Mouse (Mus musculus): ENCODE measurements at regions not wholly inside any gene's neighbourhood (a gene's known extent, or its start where the extent isn't known, plus 50 kb on each side); places are given as distances from the start of the nearest gene placed in this dataset.
"Not testable (repeated sequence)": the region's sequence is repeated elsewhere in the genome, so short reads cannot be mapped to it uniquely, and the experiment has no call there.

DNA sequence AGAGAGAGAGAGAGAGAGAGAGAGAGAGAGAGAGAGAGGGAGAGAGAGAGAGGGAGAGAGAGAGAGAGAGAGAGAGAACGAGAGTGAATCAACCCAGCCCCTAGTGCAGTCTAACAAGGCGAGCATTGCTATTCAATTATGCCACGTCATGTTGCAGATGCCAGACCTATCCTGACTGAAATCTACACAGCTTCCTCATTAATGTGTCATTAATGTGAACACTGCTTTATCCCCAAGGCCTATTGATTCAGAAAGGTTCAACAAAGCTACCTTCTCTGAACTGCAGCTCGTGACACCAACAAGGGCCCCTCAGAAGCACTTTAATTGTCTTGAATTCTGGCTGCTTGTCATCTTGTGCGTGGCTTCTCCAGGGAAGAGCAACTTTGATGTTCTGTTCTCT, 457.4 kb downstream of the Tcerg1l start:
- DNase-seq (ENCODE audit: low read depth), result peak; percentile 67
- TF ChIP-seq POLR2A (IDR thresholded peaks at IDR 0.05; ENCODE audit: borderline replicate concordance, extremely low read depth, insufficient read depth, insufficient read length, poor library complexity, severe bottlenecking) (no peak), CTCF (IDR thresholded peaks at IDR 0.05; ENCODE audit: borderline replicate concordance, extremely low read depth, insufficient read depth, insufficient read length) (no peak)

DNA sequence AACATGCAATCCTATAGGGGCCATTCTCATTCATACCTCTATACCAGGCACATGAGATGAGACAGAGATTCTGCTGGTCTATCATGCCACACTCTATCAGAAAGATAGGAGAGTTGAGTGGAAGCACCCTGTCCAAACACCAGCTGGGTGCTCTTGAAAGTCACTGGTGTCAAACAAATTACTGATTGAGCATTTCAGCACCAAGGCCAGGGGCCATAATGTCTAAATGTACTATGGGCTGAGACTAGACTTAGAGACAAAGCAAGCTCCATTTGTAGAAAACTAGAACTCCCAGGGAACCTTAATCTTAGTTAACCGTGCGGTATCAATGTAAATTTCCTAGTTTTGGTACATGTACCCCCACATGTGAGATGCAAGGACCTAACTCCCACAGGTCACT, 452.5 kb downstream of the Tcerg1l start:
- TF ChIP-seq CTCF (IDR thresholded peaks at IDR 0.05; ENCODE audit: borderline replicate concordance, extremely low read depth, insufficient read depth, insufficient read length) (no peak), POLR2A (IDR thresholded peaks at IDR 0.05; ENCODE audit: borderline replicate concordance, extremely low read depth, insufficient read depth, insufficient read length, poor library complexity, severe bottlenecking) (no peak)
- no peak for DNase-seq (ENCODE audit: low read depth)

DNA sequence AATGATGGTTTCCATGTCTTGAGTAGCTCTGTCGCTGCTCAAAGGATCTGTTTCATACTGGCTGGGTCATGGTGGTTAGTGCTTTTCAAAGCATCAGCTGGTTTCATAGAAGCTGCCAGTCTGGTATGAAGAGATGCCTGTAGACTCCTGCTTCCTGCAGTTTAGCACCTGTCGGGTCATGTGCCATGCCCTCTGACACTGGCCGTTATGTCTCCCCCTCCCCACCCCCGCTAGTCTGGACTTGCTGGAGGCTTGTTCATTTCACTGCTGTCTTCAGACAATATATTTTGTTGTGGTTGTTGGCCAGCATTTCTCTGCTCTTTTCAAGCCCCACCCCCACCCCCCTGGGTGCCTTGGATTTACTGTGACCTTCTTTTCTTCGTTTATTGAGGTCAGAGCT, 450.1 kb downstream of the Tcerg1l start:
- no peak for DNase-seq (ENCODE audit: low read depth)
- no peak for TF ChIP-seq CTCF (IDR thresholded peaks at IDR 0.05; ENCODE audit: borderline replicate concordance, extremely low read depth, insufficient read depth, insufficient read length)
- no peak for TF ChIP-seq POLR2A (IDR thresholded peaks at IDR 0.05; ENCODE audit: borderline replicate concordance, extremely low read depth, insufficient read depth, insufficient read length, poor library complexity, severe bottlenecking)

DNA sequence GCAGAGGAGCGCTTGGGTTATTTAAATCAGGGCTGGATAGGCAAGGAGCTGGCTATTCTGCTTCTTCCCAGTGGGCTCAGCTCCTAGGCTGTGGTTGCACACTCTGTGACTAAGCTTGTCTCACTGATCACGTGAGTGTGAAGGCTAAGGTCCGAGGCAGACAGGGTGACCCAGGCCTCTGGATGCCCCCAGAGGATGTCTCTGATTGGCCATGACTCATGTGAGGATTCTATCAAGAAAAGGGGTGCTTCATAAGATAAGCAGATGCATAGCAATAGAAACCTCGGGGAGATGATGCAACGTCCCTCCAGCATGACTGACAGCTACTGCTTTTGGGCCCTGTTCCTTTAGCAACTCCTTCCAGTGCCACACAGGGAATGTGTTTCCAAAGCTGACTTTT, 440.2 kb downstream of the Tcerg1l start:
- DNase-seq (ENCODE audit: low read depth), result no peak
- TF ChIP-seq CTCF (IDR thresholded peaks at IDR 0.05; ENCODE audit: borderline replicate concordance, extremely low read depth, insufficient read depth, insufficient read length) (no peak), POLR2A (IDR thresholded peaks at IDR 0.05; ENCODE audit: borderline replicate concordance, extremely low read depth, insufficient read depth, insufficient read length, poor library complexity, severe bottlenecking) (no peak)

DNA sequence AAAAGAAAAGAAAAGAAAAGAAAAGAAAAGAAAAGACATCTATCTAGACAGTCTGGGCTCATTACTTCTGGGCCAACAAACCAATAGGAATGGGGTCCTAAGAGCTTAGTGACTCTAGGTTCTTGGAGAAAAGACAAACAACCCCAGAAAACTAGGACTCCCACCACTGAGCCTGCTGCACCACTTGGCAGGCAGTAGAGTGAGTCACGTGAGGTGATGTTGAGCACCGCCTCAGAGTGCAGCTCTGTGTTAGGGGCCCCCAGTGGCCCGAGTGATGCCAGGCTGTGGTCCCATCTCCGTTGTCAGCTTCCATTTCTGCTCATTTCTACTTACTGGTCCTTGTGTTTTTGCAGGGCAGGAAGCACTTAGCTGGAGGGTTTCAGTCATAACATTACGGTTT, 439.7 kb downstream of the Tcerg1l start:
- DNase-seq (ENCODE audit: low read depth), result no peak
- TF ChIP-seq CTCF (IDR thresholded peaks at IDR 0.05; ENCODE audit: borderline replicate concordance, extremely low read depth, insufficient read depth, insufficient read length) (no peak), POLR2A (IDR thresholded peaks at IDR 0.05; ENCODE audit: borderline replicate concordance, extremely low read depth, insufficient read depth, insufficient read length, poor library complexity, severe bottlenecking) (no peak)

DNA sequence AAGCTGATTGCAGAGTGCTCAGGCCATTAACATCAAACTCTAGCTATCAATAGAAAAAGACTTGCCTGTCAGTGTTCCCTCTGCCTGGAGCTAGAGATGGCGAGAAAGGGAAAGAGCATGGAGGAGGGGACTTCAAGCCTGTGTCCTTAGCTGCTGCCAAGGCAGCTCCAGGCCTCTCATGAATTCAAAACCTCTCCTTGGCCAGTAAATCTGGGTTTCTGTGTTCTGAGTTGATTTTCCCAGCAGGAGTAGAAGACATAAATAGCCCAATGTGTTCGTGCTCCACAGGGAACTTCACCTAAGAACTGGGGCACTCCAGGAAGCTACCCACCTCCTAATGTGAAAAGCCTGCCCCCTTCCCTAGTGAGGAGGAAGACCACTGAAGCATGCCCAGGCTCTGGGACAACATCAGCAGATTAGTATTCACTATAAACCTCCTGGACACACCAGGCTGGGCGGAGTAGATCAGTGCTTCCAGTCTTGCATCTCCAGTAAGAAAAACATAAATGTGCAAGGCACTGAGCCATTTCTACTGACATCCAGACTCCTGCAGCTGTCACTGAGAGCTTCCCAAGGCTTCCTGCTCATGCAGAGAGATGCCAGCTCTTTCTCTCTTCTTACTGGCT, 433.9 kb downstream of the Tcerg1l start:
- no peak for TF ChIP-seq CTCF (IDR thresholded peaks at IDR 0.05; ENCODE audit: borderline replicate concordance, extremely low read depth, insufficient read depth, insufficient read length)
- TF ChIP-seq POLR2A (IDR thresholded peaks at IDR 0.05; ENCODE audit: borderline replicate concordance, extremely low read depth, insufficient read depth, insufficient read length, poor library complexity, severe bottlenecking), result no peak
- peak; percentile 20 for DNase-seq (ENCODE audit: low read depth)

DNA sequence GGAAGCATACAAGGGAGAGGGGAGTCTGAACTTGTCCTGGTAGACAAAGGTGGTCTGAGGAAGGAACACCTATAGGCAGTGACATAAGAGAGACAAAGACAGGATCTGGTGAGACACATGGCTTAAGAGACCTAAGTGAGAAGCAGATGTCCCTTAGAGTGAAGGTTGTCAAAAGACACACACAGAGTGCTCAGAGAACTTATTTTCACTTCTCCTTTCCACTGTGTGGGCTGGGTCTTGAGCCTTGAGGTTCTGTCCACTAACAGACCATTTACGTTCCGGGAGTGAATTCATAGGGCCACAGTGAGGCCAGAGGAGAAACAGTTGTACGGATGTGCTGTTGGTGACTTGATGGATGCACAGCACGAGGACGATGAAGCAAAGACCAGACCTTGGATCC, 422.8 kb downstream of the Tcerg1l start:
- TF ChIP-seq CTCF (IDR thresholded peaks at IDR 0.05; ENCODE audit: borderline replicate concordance, extremely low read depth, insufficient read depth, insufficient read length) (no peak), POLR2A (IDR thresholded peaks at IDR 0.05; ENCODE audit: borderline replicate concordance, extremely low read depth, insufficient read depth, insufficient read length, poor library complexity, severe bottlenecking) (no peak)

DNA sequence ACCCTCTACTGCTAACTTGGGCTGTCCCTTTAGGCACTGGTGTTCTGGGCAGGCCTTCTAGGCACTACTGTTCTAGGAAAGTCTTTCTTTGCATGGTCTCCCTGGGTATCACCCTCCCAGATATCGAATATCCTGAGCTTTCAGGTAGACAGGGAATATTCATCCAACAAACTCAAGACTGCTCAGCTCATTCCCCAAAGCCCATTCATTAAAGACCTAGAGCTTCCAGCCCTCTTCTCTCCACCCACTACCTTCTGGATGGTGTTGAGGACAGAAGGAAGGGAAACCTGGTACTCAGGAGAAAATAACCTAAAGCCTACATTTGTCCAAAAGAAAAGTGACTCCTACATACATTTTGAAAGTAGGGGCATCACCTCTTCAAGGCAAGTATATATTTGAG, 420.0 kb downstream of the Tcerg1l start:
- DNase-seq (ENCODE audit: low read depth), result no peak
- no peak for TF ChIP-seq CTCF (IDR thresholded peaks at IDR 0.05; ENCODE audit: borderline replicate concordance, extremely low read depth, insufficient read depth, insufficient read length)
- no peak for TF ChIP-seq POLR2A (IDR thresholded peaks at IDR 0.05; ENCODE audit: borderline replicate concordance, extremely low read depth, insufficient read depth, insufficient read length, poor library complexity, severe bottlenecking)

More for the DNA sequence above, 422.8 kb downstream of the Tcerg1l start:
- no peak for DNase-seq (ENCODE audit: low read depth)

DNA sequence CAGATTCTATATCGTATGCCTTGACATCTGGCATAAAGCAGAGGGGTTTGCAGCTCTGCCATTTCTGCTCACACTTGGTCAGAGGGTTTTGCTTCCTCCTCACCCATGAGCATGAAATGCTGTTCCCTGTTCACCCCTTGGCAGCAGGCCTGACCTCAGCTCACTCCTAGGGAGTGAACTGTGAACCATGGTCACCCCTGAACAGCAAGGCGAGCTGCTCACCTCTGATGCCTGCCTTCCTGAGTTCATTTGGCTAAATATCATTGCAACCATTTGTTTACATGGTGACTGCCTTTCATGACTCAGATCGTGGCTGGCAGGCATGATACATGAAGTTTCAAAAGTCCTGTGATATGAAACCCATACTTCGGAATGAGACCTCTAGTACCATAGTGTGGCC, 418.2 kb downstream of the Tcerg1l start:
- TF ChIP-seq CTCF (IDR thresholded peaks at IDR 0.05; ENCODE audit: borderline replicate concordance, extremely low read depth, insufficient read depth, insufficient read length) (no peak), POLR2A (IDR thresholded peaks at IDR 0.05; ENCODE audit: borderline replicate concordance, extremely low read depth, insufficient read depth, insufficient read length, poor library complexity, severe bottlenecking) (no peak)
- DNase-seq (ENCODE audit: low read depth), result no peak

DNA sequence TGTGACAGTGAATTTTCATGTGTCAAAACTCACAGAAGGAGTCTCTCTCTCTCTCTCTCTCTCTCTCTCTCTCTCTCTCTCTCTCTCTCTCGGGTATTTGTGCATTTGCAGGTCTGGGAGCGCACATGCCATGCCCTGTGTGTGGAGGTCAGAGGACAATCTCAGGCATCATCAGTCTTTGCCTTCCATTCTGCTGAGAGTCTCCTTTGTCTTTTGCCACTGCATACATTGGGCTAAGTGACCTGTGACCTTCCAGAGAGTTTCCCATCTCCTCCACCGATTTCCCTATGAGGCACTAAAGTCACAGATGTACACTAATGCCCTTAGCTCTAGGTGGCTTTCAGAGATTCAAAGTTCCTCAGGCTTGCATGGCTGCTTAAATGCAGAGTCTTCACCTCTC, 391.7 kb downstream of the Tcerg1l start:
- TF ChIP-seq CTCF (IDR thresholded peaks at IDR 0.05; ENCODE audit: borderline replicate concordance, extremely low read depth, insufficient read depth, insufficient read length) (no peak), POLR2A (IDR thresholded peaks at IDR 0.05; ENCODE audit: borderline replicate concordance, extremely low read depth, insufficient read depth, insufficient read length, poor library complexity, severe bottlenecking) (no peak)
- DNase-seq (ENCODE audit: low read depth), result no peak

DNA sequence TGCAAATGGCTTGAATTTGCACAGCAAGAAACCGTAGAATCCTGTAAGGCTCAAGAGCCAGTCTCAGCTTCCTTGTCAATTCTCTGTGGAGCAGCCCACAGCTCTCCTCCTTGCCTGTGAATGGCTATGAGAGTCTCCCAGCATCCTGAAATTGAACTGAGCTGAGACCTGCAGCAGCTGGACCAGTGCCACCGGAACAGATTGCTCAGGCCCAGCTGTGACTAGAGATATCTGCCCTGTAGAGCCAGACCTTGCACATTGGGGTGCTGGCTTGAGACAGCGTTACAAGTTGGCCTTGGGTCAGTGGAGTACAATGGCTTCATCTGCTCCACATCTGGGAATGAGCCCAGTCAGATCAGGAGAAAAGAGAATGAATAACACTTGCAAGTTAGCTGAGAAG, 390.6 kb downstream of the Tcerg1l start:
- TF ChIP-seq POLR2A (IDR thresholded peaks at IDR 0.05; ENCODE audit: borderline replicate concordance, extremely low read depth, insufficient read depth, insufficient read length, poor library complexity, severe bottlenecking), result no peak
- no peak for TF ChIP-seq CTCF (IDR thresholded peaks at IDR 0.05; ENCODE audit: borderline replicate concordance, extremely low read depth, insufficient read depth, insufficient read length)

DNA sequence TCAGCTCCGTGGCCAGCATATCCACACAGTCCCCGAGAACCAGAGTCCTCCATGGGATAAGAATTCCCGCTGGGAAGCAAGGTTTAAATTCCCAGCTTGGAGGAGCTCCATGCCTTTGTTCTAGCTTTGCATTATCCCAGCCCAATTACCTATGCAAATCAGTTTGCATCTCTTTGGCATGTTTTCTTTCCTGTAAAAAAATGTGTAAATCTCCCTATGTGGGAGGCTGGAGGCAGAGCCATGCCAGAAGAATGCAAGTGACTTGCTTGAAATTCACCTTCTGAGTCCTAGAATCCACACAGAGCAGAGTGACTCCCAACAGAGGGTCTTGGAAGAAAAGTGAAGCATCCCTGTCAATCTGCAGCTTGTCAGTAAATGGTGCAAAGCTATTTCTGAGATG, 388.9 kb downstream of the Tcerg1l start:
- DNase-seq (ENCODE audit: low read depth), result peak; percentile 63

More for the DNA sequence above, 390.6 kb downstream of the Tcerg1l start:
- DNase-seq (ENCODE audit: low read depth), result peak; percentile 57

DNA sequence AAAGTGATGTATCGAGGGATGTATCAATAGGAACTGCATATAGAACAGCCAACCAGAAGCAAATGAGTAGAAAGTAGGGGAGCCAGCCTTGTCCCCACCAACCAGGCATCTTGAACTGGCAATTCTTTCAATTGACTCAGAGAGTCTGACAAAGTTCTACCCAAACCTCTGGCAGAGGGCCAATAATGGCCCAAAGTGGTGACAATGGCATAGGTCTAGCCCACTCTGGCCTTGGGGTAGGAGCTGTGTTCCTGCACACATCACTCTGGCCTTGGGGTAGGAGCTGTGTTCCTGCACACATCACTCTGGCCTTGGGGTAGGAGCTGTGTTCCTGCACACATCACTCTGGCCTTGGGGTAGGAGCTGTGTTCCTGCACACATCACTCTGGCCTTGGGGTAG, 373.5 kb downstream of the Tcerg1l start:
- DNase-seq (ENCODE audit: low read depth), result not testable (repeated sequence)

More for the DNA sequence above, 388.9 kb downstream of the Tcerg1l start:
- TF ChIP-seq CTCF (IDR thresholded peaks at IDR 0.05; ENCODE audit: borderline replicate concordance, extremely low read depth, insufficient read depth, insufficient read length) (no peak), POLR2A (IDR thresholded peaks at IDR 0.05; ENCODE audit: borderline replicate concordance, extremely low read depth, insufficient read depth, insufficient read length, poor library complexity, severe bottlenecking) (no peak)

Data from brain, embryonic 14.5 days (tissue).